Comparison of ENCODE assay signal across 8 mouse cellular contexts in the genomic region with DNA sequence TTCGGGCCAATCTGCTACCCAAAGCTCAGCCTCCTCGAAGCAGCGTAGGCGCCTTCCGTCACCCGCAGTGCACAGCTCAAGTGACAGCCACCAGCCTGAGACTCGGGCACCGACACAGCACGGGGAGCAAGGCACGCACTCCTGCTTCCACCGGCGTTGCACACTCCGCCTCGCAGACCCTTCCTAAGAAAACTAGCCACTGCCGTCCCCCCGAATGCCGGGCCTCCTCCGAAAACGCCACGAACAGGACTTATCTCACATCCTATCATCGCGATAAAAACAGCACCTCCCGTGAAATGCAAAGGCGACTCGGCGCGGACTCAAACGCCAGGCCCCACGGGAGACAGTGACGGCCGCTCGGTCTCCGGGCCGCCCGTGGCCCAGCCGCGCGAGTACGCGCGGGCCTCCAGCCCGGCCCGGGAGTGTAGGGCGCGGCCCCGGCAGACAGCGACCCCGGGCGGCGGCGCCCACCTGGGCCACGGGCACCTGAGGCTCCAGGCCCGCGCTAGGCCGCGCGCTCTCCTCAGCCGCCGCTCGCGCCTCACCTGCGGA. TPM values are rescaled to one million over a fixed set of nuclear protein-coding genes. Genes with fewer than 3 reads are reported as not detected.
DNase-seq lines count a peak whose midpoint lies in the region; ATAC-seq and TF ChIP-seq lines count a peak whose summit lies in the region.

No protein-coding gene starts in this region.

- peaks cover 14% of the 10 kb centered on the region; the same call in 1 of the 2 replicates for H3K4me1 ChIP-seq in embryonic facial prominence, embryonic 13.5 days

- peaks cover 50% of the 10 kb centered on the region for H3K79me2 ChIP-seq in macrophage (ENCODE audit: inconsistent target)

- peak overlapping the region; percentile 66 for H3K4me2 ChIP-seq in embryonic facial prominence, embryonic 13.5 days

- H3K9me3 ChIP-seq in embryonic facial prominence, embryonic 13.5 days = no peaks in the 10 kb centered on the region

- H3K27ac ChIP-seq in embryonic facial prominence, embryonic 13.5 days = peak overlapping the region; percentile 90
- peak overlapping the region; percentile 90 for H3K27ac ChIP-seq in left cerebral cortex, adult 2 months
- H3K27ac ChIP-seq in macrophage = peak overlapping the region; percentile 32; the same call in 1 of the 2 replicates

- ATAC-seq in cerebellum, adult (ENCODE audit: insufficient number of reproducible peaks, low FRiP score, low TSS enrichment) = peak; percentile 75
- peak; percentile 79 for ATAC-seq in embryonic facial prominence, embryonic 13.5 days (ENCODE audit: insufficient number of reproducible peaks, insufficient read depth, low FRiP score, low TSS enrichment, low read depth)
- peak; percentile 24 to 52; a peak in 3 of 4 replicates for ATAC-seq in hematopoietic stem cell, adult 5-6 weeks (replicated peaks in 1 of 2; ENCODE audit: insufficient read depth in 1 of 2, low FRiP score in 2 of 2, low TSS enrichment in 1 of 2, low read depth in 1 of 2, poor library complexity in 2 of 2, severe bottlenecking in 2 of 2)

- no peaks in the 10 kb centered on the region for H3K27me3 ChIP-seq in embryonic facial prominence, embryonic 13.5 days

- intact Hi-C loops in left cerebral cortex, adult 2 months (cut with DNase I) = loop anchor here (5.0 to 10.0 kb wide), 3 partner anchors 135 to 455 kb away; a partner anchor contains a TSS

- peak overlapping the region; percentile 92 for H3K9ac ChIP-seq in embryonic facial prominence, embryonic 13.5 days

- H3K36me3 ChIP-seq in embryonic facial prominence, embryonic 13.5 days = no peaks in the 10 kb centered on the region
- no peaks in the 10 kb centered on the region for H3K36me3 ChIP-seq in macrophage (ENCODE audit: inconsistent target)

- TF ChIP-seq CTCF in left cerebral cortex, adult 2 months (IDR thresholded peaks at IDR 0.05) = no peak; the same call in 1 of the 2 replicates

- DNase-seq in cerebellum, adult 8-10 months = no peak
- DNase-seq in adrenal gland, postnatal 25 days = peak; percentile 45
- DNase-seq in left cerebral cortex, adult 2 months (ENCODE audit: extremely low spot score in 1 of 2, low spot score in 2 of 2) = peak; percentile 66 to 71
- peak; percentile 74 for DNase-seq in right cerebral cortex, postnatal 25 days

- peak overlapping the region; percentile 89 for H3K4me3 ChIP-seq in embryonic facial prominence, embryonic 13.5 days
- peak overlapping the region; percentile 70 for H3K4me3 ChIP-seq in left cerebral cortex, adult 2 months
- H3K4me3 ChIP-seq in macrophage (ENCODE audit: inconsistent target) = peak overlapping the region; percentile 65

- 1% methylated on average over 46 of the region's 62 CpGs for WGBS in embryonic facial prominence, embryonic 13.5 days
- under 1% methylated on average over 60 of the region's 62 CpGs for WGBS in macrophage (ENCODE audit: missing documents)

RNA-seq across cellular contexts. Expression of a gene that starts 1.1 kb away (rescaled TPM):
- 45.2 and 49.5 TPM in 2 replicates for total RNA-seq in adrenal gland, postnatal 25 days (2021)
- polyA plus RNA-seq in embryonic facial prominence, embryonic 13.5 days (2015; fragmentation: Nextera tagmentation; extraction: Ambion mirVana) = 55.9 and 60.8 TPM in 2 replicates
- 47.7 and 52.2 TPM in 2 replicates for total RNA-seq in hematopoietic stem cell, adult 5-6 weeks (2017)
- total RNA-seq in left cerebral cortex, adult 2 months (2021) = 10 to 100 TPM; 64.8 to 75.4 TPM
- total RNA-seq in macrophage (2018; cell fraction: chromatin; rRNA removed) = 100 to 1,000 TPM in 8 of 26 experiments, 10 to 100 TPM in 18; 49.3 to 326 (median 80.6) TPM
- 10 to 100 TPM; 13.3 to 31.5 (median 19.2) TPM for total RNA-seq in macrophage (2018; cell fraction: cytosol; rRNA removed)
- 100 to 1,000 TPM in 4 of 26 experiments, 10 to 100 TPM in 22; 27.7 to 142 (median 49.4) TPM for total RNA-seq in macrophage (2018; cell fraction: nucleus; rRNA removed)
- 13.9 to 18.6 TPM (median 15.8 TPM) in 3 replicates for polyA plus RNA-seq in macrophage (2018)

RNA-seq across cellular contexts. Expression of a gene that starts 24.3 kb away (rescaled TPM):
- total RNA-seq in adrenal gland, postnatal 25 days (2021) = 0.70 TPM in 1 of 2 replicates, not detected in the other
- polyA plus RNA-seq in embryonic facial prominence, embryonic 13.5 days (2015; fragmentation: Nextera tagmentation; extraction: Ambion mirVana) = 0.21 and 0.28 TPM in 2 replicates
- total RNA-seq in hematopoietic stem cell, adult 5-6 weeks (2017) = not detected in 2 replicates
- total RNA-seq in left cerebral cortex, adult 2 months (2021) = not detected
- total RNA-seq in macrophage (2018; cell fraction: chromatin; rRNA removed) = 1 to 10 TPM in 6 of 26 experiments, under 1 TPM in 3, not detected in 17; 0.77 to 2.6 (median 1.2) TPM
- 1 to 10 TPM in 19 of 26 experiments, under 1 TPM in 7; 0.38 to 4.6 (median 1.8) TPM for total RNA-seq in macrophage (2018; cell fraction: cytosol; rRNA removed)
- total RNA-seq in macrophage (2018; cell fraction: nucleus; rRNA removed) = 1 to 10 TPM in 11 of 26 experiments, under 1 TPM in 5, not detected in 10; 0.63 to 3.7 (median 1.2) TPM
- polyA plus RNA-seq in macrophage (2018) = 0.42 to 1.4 TPM (median 1.3 TPM) in 3 replicates

Comparison
In these comparisons a context has a peak if more than half of its experiments do, and no peak if none do; other contexts are left out.
1. H3K27ac ChIP-seq: peak in every context shown above with its lines; median percentile 90 in embryonic facial prominence, embryonic 13.5 days; 90 in left cerebral cortex, adult 2 months; 32 in macrophage.